Mouse (Mus musculus) CH12.LX (cell line): ENCODE data around the gene Gfod2. TPM values are rescaled to one million over a fixed set of nuclear protein-coding genes. Genes with fewer than 3 reads are reported as not detected.

Source experiments
- DNase-seq: peaks from one replicate; pipeline ENCODE4 v3.0.0-alpha.2; 2013; ENCODE audit errors: extremely low read depth
- H3K27ac ChIP-seq: 2 replicates; pipeline ENCODE4 v1.5.1; 2012; ENCODE audit warnings: low read depth, mild to moderate bottlenecking, control low read depth, moderate library complexity; ENCODE audit not compliant: insufficient read depth
- H3K27me3 ChIP-seq: replicated peaks from 2 replicates; pipeline ENCODE3; 2012; ENCODE audit warnings: inconsistent platforms
- H3K36me3 ChIP-seq, 2 experiments: replicated peaks in 1 of 2; 2 replicates each; pipeline versions ENCODE3 to v1.6.1; 2012; ENCODE audit warnings: inconsistent platforms in 1 of 2, low read length in 1 of 2, mild to moderate bottlenecking in 1 of 2, mixed read lengths in 1 of 2, moderate library complexity in 1 of 2; ENCODE audit not compliant: control insufficient read depth in 1 of 2, insufficient read depth in 1 of 2
- H3K4me1 ChIP-seq, 2 experiments: 2 replicates each; pipeline ENCODE4 v1.6.1; 2012; ENCODE audit warnings: inconsistent platforms in 1 of 2, moderate library complexity in 1 of 2; ENCODE audit not compliant: insufficient read depth in 2 of 2, control insufficient read depth in 1 of 2
- H3K4me2 ChIP-seq: 2 replicates; pipeline ENCODE4 v1.6.1; 2012; ENCODE audit warnings: low read depth, mild to moderate bottlenecking, control low read depth; ENCODE audit not compliant: poor library complexity, insufficient read depth, severe bottlenecking
- H3K4me3 ChIP-seq, 3 experiments: fragments of 150-350 bp in 1 of 3; sonication (generic) in 1 of 3; replicated peaks in 1 of 3; 2 replicates each; pipeline versions ENCODE3 to v1.5.1; 2011 to 2012; ENCODE audit warnings: low read depth in 2 of 3, low read length in 2 of 3, mild to moderate bottlenecking in 2 of 3, moderate library complexity in 2 of 3, control low read depth in 1 of 3, improper control_type of control experiment in 1 of 3, inconsistent platforms in 1 of 3, mixed read lengths in 1 of 3; ENCODE audit not compliant: poor library complexity in 1 of 3
- H3K79me2 ChIP-seq: replicated peaks from 2 replicates; pipeline ENCODE4 v1.6.1; 2012; ENCODE audit warnings: mild to moderate bottlenecking, moderate library complexity; ENCODE audit not compliant: control insufficient read depth, poor library complexity, insufficient read depth, severe bottlenecking; ENCODE audit errors: extremely low read depth
- H3K9ac ChIP-seq: 2 replicates; pipeline ENCODE4 v1.6.1; 2012; ENCODE audit warnings: low read depth, mild to moderate bottlenecking, control low read depth, moderate library complexity; ENCODE audit not compliant: insufficient read depth
- H3K9me3 ChIP-seq: replicated peaks from 2 replicates; pipeline ENCODE3; 2012; ENCODE audit warnings: low read length, inconsistent platforms, mixed read lengths
- BHLHE40 ChIP-seq: IDR thresholded peaks from 2 replicates; pipeline ENCODE4 v1.6.1; 2011; ENCODE audit warnings: mild to moderate bottlenecking, low read depth, low read length, improper control_type of control experiment
- CHD1 ChIP-seq: IDR thresholded peaks from 2 replicates; pipeline ENCODE4 v1.6.1; 2012; ENCODE audit warnings: low read depth, low read length, improper control_type of control experiment, inconsistent platforms
- CHD2 ChIP-seq: IDR thresholded peaks from 2 replicates; pipeline ENCODE4 v1.6.1; 2011; ENCODE audit warnings: low read length, improper control_type of control experiment
- E2F4 ChIP-seq: IDR thresholded peaks from 2 replicates; pipeline ENCODE4 v1.6.1; 2011; ENCODE audit warnings: low read depth, low read length, improper control_type of control experiment; ENCODE audit not compliant: insufficient replicate concordance
- ELF1 ChIP-seq: IDR thresholded peaks from 2 replicates; pipeline ENCODE4 v1.6.1; 2014; ENCODE audit warnings: low read depth, mild to moderate bottlenecking, inconsistent platforms, low read length, improper control_type of control experiment
- ETS1 ChIP-seq: conservative IDR thresholded peaks from 2 replicates; pipeline ENCODE4 v1.6.1; 2012; ENCODE audit warnings: low read depth, mild to moderate bottlenecking, inconsistent platforms, low read length, improper control_type of control experiment, moderate library complexity
- GABPA ChIP-seq: IDR thresholded peaks from 2 replicates; pipeline ENCODE4 v1.6.1; 2012; ENCODE audit warnings: low read depth, low read length, improper control_type of control experiment, inconsistent platforms; ENCODE audit not compliant: insufficient replicate concordance
- HCFC1 ChIP-seq: IDR thresholded peaks from 2 replicates; pipeline ENCODE4 v1.6.1; 2012; ENCODE audit warnings: low read depth, mild to moderate bottlenecking, inconsistent platforms, low read length, improper control_type of control experiment
- IRF4 ChIP-seq: IDR thresholded peaks from 2 replicates; pipeline ENCODE4 v1.6.1; 2014; ENCODE audit warnings: low read depth, mild to moderate bottlenecking, inconsistent platforms, low read length, improper control_type of control experiment
- KAT2A ChIP-seq: IDR thresholded peaks from 2 replicates; pipeline ENCODE4 v1.6.1; 2012; ENCODE audit warnings: low read length, improper control_type of control experiment, inconsistent platforms; ENCODE audit not compliant: insufficient replicate concordance
- MAX ChIP-seq: IDR thresholded peaks from 2 replicates; pipeline ENCODE4 v1.6.1; 2011; ENCODE audit warnings: low read length, improper control_type of control experiment
- MAZ ChIP-seq: IDR thresholded peaks from 2 replicates; pipeline ENCODE4 v1.6.1; 2012; ENCODE audit warnings: low read depth, mild to moderate bottlenecking, inconsistent platforms, low read length, improper control_type of control experiment, moderate library complexity
- MEF2A ChIP-seq: IDR thresholded peaks from 2 replicates; pipeline ENCODE4 v1.6.1; 2014; ENCODE audit warnings: low read depth, mild to moderate bottlenecking, inconsistent platforms, low read length, improper control_type of control experiment, borderline replicate concordance
- MXI1 ChIP-seq: IDR thresholded peaks from 2 replicates; pipeline ENCODE4 v1.6.1; 2011; ENCODE audit warnings: mild to moderate bottlenecking, low read depth, low read length, improper control_type of control experiment
- MYC ChIP-seq: IDR thresholded peaks from 2 replicates; pipeline ENCODE4 v1.6.1; 2011; ENCODE audit warnings: low read depth, mild to moderate bottlenecking, improper control_type of control experiment, low read length
- NELFE ChIP-seq: IDR thresholded peaks from 2 replicates; pipeline ENCODE4 v1.6.1; 2011; ENCODE audit warnings: low read depth, low read length, improper control_type of control experiment
- NRF1 ChIP-seq: IDR thresholded peaks from 2 replicates; pipeline ENCODE4 v1.6.1; 2014; ENCODE audit warnings: low read depth, mild to moderate bottlenecking, inconsistent platforms, low read length, improper control_type of control experiment, moderate library complexity
- POLR2A ChIP-seq: IDR thresholded peaks from 2 replicates; pipeline ENCODE4 v1.6.1; 2011; ENCODE audit warnings: low read depth, mild to moderate bottlenecking, improper control_type of control experiment, low read length
- SIN3A ChIP-seq: IDR thresholded peaks from 2 replicates; pipeline ENCODE4 v1.6.1; 2012; ENCODE audit warnings: low read length, improper control_type of control experiment, inconsistent platforms
- SMC3 ChIP-seq: IDR thresholded peaks from 2 replicates; pipeline ENCODE4 v1.6.1; 2011; ENCODE audit warnings: low read depth, low read length, improper control_type of control experiment
- TBP ChIP-seq: conservative IDR thresholded peaks from 2 replicates; pipeline ENCODE4 v1.6.1; 2011; ENCODE audit warnings: low read depth, low read length, improper control_type of control experiment
- TCF12 ChIP-seq: IDR thresholded peaks from 2 replicates; pipeline ENCODE4 v1.6.1; 2014; ENCODE audit warnings: low read depth, mild to moderate bottlenecking, inconsistent platforms, low read length, improper control_type of control experiment
- USF1 ChIP-seq: IDR thresholded peaks from 2 replicates; pipeline ENCODE4 v1.6.1; 2014; ENCODE audit warnings: low read depth, mild to moderate bottlenecking, inconsistent platforms, low read length, improper control_type of control experiment
- ZC3H11A ChIP-seq: IDR thresholded peaks from 2 replicates; pipeline ENCODE4 v1.6.1; 2012; ENCODE audit warnings: low read depth, mild to moderate bottlenecking, inconsistent platforms, low read length, improper control_type of control experiment
- ZKSCAN1 ChIP-seq: IDR thresholded peaks from 2 replicates; pipeline ENCODE4 v1.6.1; 2012; ENCODE audit warnings: low read depth, inconsistent platforms, low read length, improper control_type of control experiment, borderline replicate concordance
- ZMIZ1 ChIP-seq: IDR thresholded peaks from 2 replicates; pipeline ENCODE4 v1.6.1; 2012; ENCODE audit warnings: low read depth, mild to moderate bottlenecking, inconsistent platforms, low read length, improper control_type of control experiment
- dilution Hi-C: fragments of 300-500 bp; cut with MboI; formaldehyde crosslinking; loops from 2 replicates; pipeline ENCODE4 v1.14.3; 2020; ENCODE audit warnings: low sequenced_read_pairs; ENCODE audit not compliant: extremely low pct_unique_long_range_greater_than_20kb, extremely low pct_ligation_motif_present
- in situ Hi-C: fragments of 300-500 bp; cut with MboI; formaldehyde crosslinking; loops from 3 replicates; pipeline ENCODE4 v1.14.3; 2019; ENCODE audit warnings: low sequenced_read_pairs, low pct_ligation_motif_present, low pct_unique_long_range_greater_than_20kb, mixed read lengths
- polyA plus RNA-seq: library from polyadenylated mRNA; unstranded; fragments of >175 nt; gene quantifications from 2 replicates; pipeline ENCODE4 v1.2.1, GENCODE M21; 2012; ENCODE audit warnings: low read depth; ENCODE audit not compliant: insufficient read length
- total RNA-seq, 2 experiments: library from RNA; depleted of rRNA; stranded (reverse); fragments of 300-350 nt in 1 of 2; fragments of >200 nt in 1 of 2; gene quantifications; 2 replicates each; pipeline ENCODE4 v1.2.3; 2012 to 2014

Gfod2 gene
- total and polyA plus RNA-seq, 3 experiments: 1.7 to 3.1 (median 3.1) TPM

DNA sequence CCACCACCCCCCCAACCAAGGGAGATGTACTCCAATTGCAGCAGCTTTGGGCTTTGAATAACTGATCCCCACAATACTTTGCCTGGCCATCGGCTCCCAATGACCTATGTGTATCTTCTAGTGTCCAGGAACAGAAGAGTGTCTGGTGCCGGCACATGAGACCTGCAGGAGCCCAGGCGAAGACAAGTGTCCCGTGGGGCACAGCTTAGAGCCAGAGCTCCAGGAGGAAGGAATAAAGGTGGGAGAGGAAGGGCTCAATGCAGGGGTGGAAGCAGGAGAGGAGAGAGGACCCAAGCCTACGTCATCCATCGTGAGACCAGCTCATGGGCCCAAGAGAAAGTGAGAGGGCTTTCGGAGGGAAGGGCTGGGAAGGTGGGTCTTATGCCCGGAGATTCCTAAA lies 49.8 kb downstream of the Gfod2 start:
- Histone ChIP-seq H3K9me3 (no peaks in the 10 kb centered on the region), H3K4me1 (peaks cover 6 to 24% of the 10 kb centered on the region in 2 experiments), H3K27ac (no peak overlapping the region), H3K4me3 (no peak overlapping the region), H3K79me2 (no peaks in the 10 kb centered on the region; the same call in 1 of the 2 replicates), H3K4me2 (no peak overlapping the region), H3K9ac (no peak overlapping the region), H3K27me3 (no peaks in the 10 kb centered on the region), H3K36me3 (peaks cover 9 to 16% of the 10 kb centered on the region in 2 experiments)
- DNase-seq: no peak
- TF ChIP-seq ZKSCAN1: no peak
- no peak for TF ChIP-seq MAX
- TF ChIP-seq IRF4: no peak
- no peak for TF ChIP-seq CHD2
- in situ Hi-C loops: loop anchor here (25.0 kb wide), 1 partner anchor 329 kb away; no protein-coding TSS in a partner anchor
- dilution Hi-C loops: no loop called here

DNA sequence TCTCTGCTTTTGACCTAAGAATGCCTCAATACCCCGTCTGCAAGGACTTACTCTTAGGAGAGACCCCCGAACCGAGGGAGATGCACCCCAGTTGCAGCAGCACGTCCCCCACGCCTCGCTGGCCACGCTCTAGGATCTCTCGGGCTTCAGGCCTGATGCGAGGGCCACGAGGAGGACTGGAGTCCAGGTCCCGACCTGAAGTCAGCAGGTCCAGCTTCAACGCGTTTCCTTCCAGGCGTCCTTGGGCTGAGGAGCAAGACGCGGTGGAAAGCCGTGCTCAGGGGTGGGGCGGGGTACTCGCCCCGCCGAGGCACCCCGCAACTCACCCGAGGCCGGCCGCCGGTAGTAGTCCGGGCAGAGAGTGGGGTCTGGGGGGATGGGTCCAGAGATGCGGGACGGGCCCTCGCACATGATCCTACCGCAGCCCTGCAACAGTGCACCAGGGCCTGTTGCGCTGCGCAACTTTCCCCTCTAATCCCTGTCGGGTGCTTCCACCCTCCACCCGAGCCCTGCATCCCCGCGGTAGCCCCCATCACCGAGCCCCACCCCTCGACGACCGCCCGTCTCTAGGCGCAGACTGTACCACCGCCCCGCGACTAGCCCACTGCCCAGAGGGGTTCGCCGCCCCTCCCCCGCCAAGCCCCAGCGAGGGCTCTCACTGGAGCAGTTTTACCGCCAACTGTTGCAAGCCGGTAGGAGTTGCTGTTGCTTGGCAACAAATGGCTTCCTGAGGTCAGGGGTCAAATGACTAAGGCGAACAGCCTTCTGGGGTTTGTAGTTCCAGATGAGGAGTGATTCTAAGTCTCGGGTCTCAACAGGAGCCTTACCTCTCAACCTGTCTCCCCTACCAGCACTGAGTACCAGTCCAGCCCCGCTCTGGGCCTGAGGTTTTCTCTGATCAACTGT lies 50.7 kb downstream of the Gfod2 start, which contains the start of the genes 4933405L10Rik and Enkd1:
TSS of gene 4933405L10Rik (plus strand) at position 158 of the 906 bp plus-strand sequence.
TSS of gene Enkd1 (minus strand) at position 713 of the 906 bp plus-strand sequence.
- H3K36me3 ChIP-seq: peaks cover 18 to 26% of the 10 kb centered on the region in 2 experiments
- peaks cover 6 to 24% of the 10 kb centered on the region in 2 experiments for H3K4me1 ChIP-seq
- TF ChIP-seq KAT2A (peak; percentile 99), GABPA (peak; percentile 78; the same call in 1 of the 2 replicates), CHD2 (peak; percentile 98), ELF1 (peak; percentile 78), USF1 (peak; percentile 32; the same call in 1 of the 2 replicates), MAX (peak; percentile 45), IRF4 (peak; percentile 43; the same call in 1 of the 2 replicates), ETS1 (no peak), E2F4 (peak; percentile 97; the same call in 1 of the 2 replicates), ZMIZ1 (peak; percentile 41; the same call in 1 of the 2 replicates), MEF2A (peak; percentile 39), TBP (no peak), SMC3 (no peak), NRF1 (peak; percentile 25), ZC3H11A (no peak), ZKSCAN1 (no peak), POLR2A (peak; percentile 43; the same call in 1 of the 2 replicates), NELFE (peak; percentile 53; the same call in 1 of the 2 replicates), MAZ (peak; percentile 64; the same call in 1 of the 2 replicates), MXI1 (peak; percentile 95), HCFC1 (peak; percentile 99), CHD1 (no peak), TCF12 (peak; percentile 57; the same call in 1 of the 2 replicates), SIN3A (peak; percentile 99), MYC (no peak), BHLHE40 (peak; percentile 39)
- no peak within 1 kb of the TSS for H3K27ac ChIP-seq
- H3K4me3 ChIP-seq: peak within 1 kb of the TSS; percentile 67 to 84 (median 81)
- H3K27me3 ChIP-seq: no peaks in the 10 kb centered on the region
- peak within 1 kb of the TSS; percentile 66 for H3K4me2 ChIP-seq
- H3K9me3 ChIP-seq: no peaks in the 10 kb centered on the region
- no peaks in the 10 kb centered on the region; the same call in 1 of the 2 replicates for H3K79me2 ChIP-seq
- in situ Hi-C loops (loop anchor here (25.0 kb wide), 1 partner anchor 330 kb away; no protein-coding TSS in a partner anchor), dilution Hi-C loops (no loop called here)
- H3K9ac ChIP-seq: peak within 1 kb of the TSS; percentile 74
- DNase-seq: peak; percentile 94
